Mouse (Mus musculus) T-helper 2 cell (primary cell): ENCODE measurements around the gene Cs.

Experiments
- in situ Hi-C: fragments of 300-600 bp; cut with MboI, MseI; formaldehyde crosslinking; loops from one replicate; pipeline ENCODE4 v1.15.1; 2025; ENCODE audit warnings: high pct_unique_total_duplicates

Cs gene

DNA sequence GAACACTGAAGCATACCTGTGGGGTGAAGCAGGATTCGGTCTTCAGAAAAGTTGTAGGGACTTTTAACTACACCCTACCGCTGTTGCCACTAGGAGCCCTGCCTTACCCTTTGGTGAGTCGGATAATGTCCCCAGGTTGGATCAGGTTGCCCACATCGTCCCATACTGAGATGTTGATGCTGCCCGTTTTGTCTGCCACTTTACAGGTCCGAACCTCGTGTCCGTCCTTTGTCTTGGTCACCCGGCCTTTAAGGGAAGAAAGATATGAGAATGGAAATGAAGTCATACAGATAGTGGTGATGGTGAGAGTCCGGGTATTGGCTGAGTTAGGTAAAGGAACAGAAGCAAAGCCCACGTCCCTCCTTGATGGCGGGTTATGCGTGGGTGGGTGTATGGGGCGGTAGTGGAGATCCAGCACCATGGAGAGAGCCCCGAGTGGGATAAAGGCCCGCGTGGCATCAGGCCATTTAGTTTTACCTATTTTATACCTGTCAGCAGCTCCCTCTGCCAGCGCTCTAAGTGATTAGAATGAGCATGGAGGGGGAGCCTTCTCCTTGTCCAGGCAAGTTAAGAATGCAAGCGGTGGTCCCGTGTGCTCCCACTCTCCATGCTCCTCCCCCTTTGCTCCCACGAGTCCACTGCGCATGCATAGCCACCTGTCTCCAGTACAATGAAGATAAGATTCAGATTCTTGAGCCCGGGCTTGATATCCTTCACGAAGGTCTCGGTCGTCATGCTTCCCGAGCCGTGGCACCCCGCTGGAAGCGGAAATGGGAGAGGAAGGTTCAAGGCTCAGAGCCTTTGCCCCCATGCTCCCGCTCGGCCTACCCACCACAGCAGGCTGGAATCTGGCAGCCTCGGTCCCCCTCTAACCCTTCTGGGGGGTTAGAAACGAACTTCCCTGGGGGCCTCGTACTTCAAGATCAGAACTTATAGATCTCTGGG, 71.3 kb downstream of the Cs start:
- in situ Hi-C loops: loop anchor here (10.0 kb wide), 1 partner anchor 46 kb away; the partner anchor contains the start of gene Smarcc2

DNA sequence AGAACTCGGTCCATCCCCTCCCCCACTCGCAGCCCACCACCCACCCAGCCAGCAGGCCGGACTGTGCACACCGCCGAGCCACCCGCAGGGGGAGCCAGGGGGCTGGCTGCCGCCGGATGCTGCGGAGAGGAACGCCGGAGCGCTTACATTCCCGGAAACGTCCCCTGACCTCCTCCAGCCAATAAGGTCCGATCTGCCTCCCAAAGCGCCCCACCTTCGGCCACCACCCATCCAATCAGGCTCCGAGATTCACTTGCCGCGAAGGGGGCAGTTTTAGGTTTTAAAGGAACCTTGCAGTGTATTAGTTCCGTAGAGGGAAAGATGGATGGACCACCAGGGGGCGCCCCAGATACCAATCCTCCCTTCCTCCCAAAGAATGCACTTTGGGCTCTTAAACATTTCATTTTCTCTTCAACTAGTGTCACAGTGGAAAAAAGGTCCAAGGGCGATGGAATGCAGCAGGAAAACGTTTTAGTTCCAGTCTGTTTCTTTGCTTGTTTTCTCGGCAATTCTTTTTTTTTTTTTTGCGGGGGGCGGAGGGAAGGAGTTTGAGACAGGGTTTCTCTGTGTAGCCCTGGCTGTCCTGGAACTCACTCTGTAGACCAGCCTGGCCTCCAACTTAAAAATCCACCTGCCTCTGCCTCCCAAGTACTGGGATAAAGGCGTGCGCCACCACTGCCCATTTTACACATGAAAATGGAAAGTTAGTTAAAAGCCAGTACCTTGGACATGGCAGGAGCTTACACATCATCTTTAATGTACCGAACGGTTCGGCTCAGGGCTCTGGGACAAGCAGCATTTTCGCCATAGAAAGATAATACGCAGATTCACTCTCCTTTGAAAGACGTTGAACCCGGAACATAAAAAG, 72.4 kb downstream of the Cs start:
- in situ Hi-C loops: loop anchor here (10.0 kb wide), 1 partner anchor 45 kb away; the partner anchor contains the start of gene Smarcc2

DNA sequence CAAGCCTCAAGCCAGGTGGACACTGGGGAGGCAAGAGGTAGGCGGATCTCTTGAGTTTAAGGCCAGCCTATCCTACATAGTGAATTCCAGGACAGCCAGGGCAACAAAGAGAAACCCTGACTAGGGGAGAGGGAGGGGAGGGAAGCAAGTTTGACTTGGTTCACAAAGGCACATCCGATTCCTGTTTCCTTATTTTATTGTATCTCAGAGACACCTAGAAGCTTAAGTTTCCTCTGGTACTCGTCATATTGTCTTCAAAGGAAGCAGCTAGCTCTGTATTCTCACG, 73.0 kb downstream of the Cs start:
- in situ Hi-C loops: no loop called here

DNA sequence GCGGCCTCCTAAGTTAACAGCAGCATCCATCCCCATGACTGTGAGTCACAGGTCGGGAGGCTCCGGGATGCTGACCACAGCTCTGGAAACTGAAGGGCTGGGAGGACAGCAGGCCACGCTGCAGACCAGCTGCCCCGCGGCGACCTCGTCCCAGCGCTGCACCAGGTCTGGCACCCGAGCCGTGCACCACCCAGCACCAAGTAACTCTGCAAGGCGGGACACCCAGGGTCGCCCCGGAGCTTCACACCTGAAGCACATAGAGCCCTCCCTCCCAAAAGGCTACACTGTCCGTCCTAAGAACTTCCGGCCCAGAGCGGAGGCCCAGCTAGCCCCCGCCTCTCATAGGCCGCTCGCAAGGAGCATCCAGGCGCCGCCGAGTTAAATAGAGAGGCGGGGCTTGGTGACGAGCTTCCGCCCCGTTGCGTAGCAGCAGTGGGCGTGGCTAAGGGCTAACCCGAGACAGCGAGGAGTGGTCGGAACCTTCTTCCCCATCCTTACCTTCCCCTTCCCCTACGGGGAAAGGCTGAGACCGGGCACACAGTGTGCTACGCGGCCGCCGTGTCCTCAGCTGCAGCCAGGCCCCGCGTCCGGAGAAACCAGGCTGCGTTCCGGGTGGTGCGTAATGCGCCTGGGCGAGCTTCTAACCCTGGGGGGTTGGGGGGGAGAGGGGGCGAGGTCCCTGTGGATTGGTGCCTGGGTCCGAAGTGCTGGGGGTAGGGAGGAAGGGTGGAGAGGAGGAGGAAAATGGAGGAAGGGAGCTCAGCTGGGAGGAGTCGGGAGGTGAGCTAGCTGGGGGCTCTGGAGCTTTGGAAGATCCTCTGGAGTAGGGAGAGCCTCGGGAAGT, 73.9 kb downstream of the Cs start, which contains the start of the genes Nabp2 and Rnf41:
Gene Nabp2, minus strand, starts transcription at position 282 of the 844 bp plus-strand sequence.
Gene Rnf41, plus strand, starts transcription at position 447 of the 844 bp plus-strand sequence.
- in situ Hi-C loops: no loop called here

DNA sequence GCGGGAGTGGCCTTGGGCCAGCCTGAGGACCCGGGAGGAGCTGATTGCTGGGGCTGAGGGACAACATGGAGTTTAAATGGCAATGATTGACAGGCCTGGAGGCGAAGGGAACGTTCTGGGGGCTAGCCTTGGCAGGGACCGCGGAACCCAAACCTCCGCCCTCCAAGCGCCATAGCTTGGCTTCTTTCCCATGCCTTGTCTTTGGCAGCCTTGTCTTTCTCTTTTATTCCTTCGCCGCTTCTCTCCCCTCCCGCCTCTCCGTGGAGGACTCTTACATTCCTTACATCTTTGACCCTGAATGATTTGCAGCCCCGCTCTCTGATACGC, 74.5 kb downstream of the Cs start:
- in situ Hi-C loops: no loop called here
